Mouse (Mus musculus): ENCODE data around the gene Lsm2. TPM values are rescaled to one million over a fixed set of nuclear protein-coding genes. Genes with fewer than 3 reads are reported as not detected.
"Not testable (repeated sequence)": the region's sequence is repeated elsewhere in the genome, so short reads cannot be mapped to it uniquely, and the experiment has no call there.

Gene Lsm2
- polyA plus RNA-seq, 1 experiment: 133 TPM

DNA sequence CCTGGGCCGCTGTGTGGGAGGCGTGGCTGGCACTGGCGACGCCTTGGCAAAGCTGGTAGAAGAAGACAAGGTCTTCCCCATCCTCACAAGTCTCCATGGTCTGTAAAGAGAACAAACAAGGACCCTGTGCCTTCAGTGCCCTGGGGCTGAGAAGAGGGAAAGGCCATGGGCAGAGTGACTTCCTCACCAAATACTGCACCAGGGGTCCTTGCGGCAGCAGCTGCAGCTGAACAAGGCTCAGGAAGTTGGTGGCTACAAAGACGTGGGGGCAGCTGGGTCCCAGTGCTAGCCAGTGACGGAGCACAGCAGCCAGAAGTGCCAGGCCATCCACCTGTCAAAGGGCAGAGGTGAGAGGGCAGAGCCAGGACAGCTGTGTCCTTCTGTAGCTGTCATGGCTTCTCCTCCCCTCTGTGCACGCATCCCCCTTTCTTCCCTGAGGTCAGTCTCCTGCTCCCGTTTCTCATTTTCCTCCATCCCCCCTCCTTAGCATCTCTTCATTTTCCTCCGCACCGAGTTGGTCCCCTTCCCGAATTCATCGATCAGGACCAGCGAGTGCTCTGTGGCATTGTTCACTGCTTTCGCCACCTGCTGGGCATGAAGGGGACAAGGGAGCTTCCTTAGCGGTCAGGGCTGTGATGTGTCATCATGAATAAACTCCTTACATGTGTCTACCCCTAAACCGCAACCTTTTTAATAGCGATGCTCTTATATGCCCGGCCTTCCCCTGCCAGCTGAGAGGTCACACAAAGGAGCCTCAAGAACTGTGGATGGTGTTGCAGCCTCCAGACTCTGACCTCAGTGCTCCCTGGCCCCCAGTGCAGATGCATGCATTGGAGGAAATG, 48.2 kb downstream of the Lsm2 start:
- no peaks in the 10 kb centered on the region for H3K27me3 ChIP-seq (ENCODE audit: control insufficient read depth, insufficient read depth, insufficient read length)
- no peak overlapping the region for H3ac ChIP-seq (ENCODE audit: control insufficient read depth, insufficient read length, low read depth)
- H3K79me2 ChIP-seq (ENCODE audit: control insufficient read depth, insufficient read depth): no peaks in the 10 kb centered on the region
- H3K79me3 ChIP-seq (ENCODE audit: low read depth): no peaks in the 10 kb centered on the region
- H3K36me3 ChIP-seq (ENCODE audit: control insufficient read depth, insufficient read depth): no peaks in the 10 kb centered on the region
- H3K4me3 ChIP-seq (ENCODE audit: insufficient read depth, poor library complexity, severe bottlenecking): no peak overlapping the region
- no peak for TF ChIP-seq CTCF (IDR thresholded peaks at IDR 0.05; ENCODE audit: control insufficient read depth, insufficient read depth, insufficient read length)
- TF ChIP-seq USF1 (IDR thresholded peaks at IDR 0.05; ENCODE audit: low read depth): no peak
- peak; percentile 48 for TF ChIP-seq MYOD1 (IDR thresholded peaks at IDR 0.05; ENCODE audit: control insufficient read depth, insufficient read length, low read depth)
- TF ChIP-seq MYOG (IDR thresholded peaks at IDR 0.05; ENCODE audit: control insufficient read depth, extremely low read depth, insufficient read length): no peak
- TF ChIP-seq FOSL1 (IDR thresholded peaks at IDR 0.05; ENCODE audit: insufficient read depth, low read length, poor library complexity, severe bottlenecking): peak; percentile 35
- TF ChIP-seq MAX (IDR thresholded peaks at IDR 0.05): peak; percentile 65

GRCm38 (mm10) chr17:35031272-35031671, 49.6 kb downstream of the Lsm2 start:
- Histone ChIP-seq H3K79me2 (ENCODE audit: control insufficient read depth, insufficient read depth) (no peaks in the 10 kb centered on the region), H3K79me3 (ENCODE audit: low read depth) (no peaks in the 10 kb centered on the region), H3K27me3 (ENCODE audit: control insufficient read depth, insufficient read depth, insufficient read length) (no peaks in the 10 kb centered on the region), H3K36me3 (ENCODE audit: control insufficient read depth, insufficient read depth) (no peaks in the 10 kb centered on the region), H3ac (ENCODE audit: control insufficient read depth, insufficient read length, low read depth) (no peak overlapping the region), H3K4me3 (ENCODE audit: insufficient read depth, poor library complexity, severe bottlenecking) (no peak overlapping the region)
- no peak for TF ChIP-seq MAX (IDR thresholded peaks at IDR 0.05)
- TF ChIP-seq MYOD1 (IDR thresholded peaks at IDR 0.05; ENCODE audit: control insufficient read depth, insufficient read length, low read depth): no peak
- no peak for TF ChIP-seq CTCF (IDR thresholded peaks at IDR 0.05; ENCODE audit: control insufficient read depth, insufficient read depth, insufficient read length)
- TF ChIP-seq MYOG (IDR thresholded peaks at IDR 0.05; ENCODE audit: control insufficient read depth, extremely low read depth, insufficient read length): no peak
- no peak for TF ChIP-seq FOSL1 (IDR thresholded peaks at IDR 0.05; ENCODE audit: insufficient read depth, low read length, poor library complexity, severe bottlenecking)
- no peak for TF ChIP-seq CEBPB (IDR thresholded peaks at IDR 0.05; ENCODE audit: low read depth)
- no peak for TF ChIP-seq USF1 (IDR thresholded peaks at IDR 0.05; ENCODE audit: low read depth)

GRCm38 (mm10) chr17:35031880-35032279, 50.2 kb downstream of the Lsm2 start:
- no peaks in the 10 kb centered on the region for H3K36me3 ChIP-seq (ENCODE audit: control insufficient read depth, insufficient read depth)
- no peak overlapping the region for H3ac ChIP-seq (ENCODE audit: control insufficient read depth, insufficient read length, low read depth)
- TF ChIP-seq CEBPB (IDR thresholded peaks at IDR 0.05; ENCODE audit: low read depth) (no peak), FOSL1 (IDR thresholded peaks at IDR 0.05; ENCODE audit: insufficient read depth, low read length, poor library complexity, severe bottlenecking) (no peak), USF1 (IDR thresholded peaks at IDR 0.05; ENCODE audit: low read depth) (no peak), MYOG (IDR thresholded peaks at IDR 0.05; ENCODE audit: control insufficient read depth, extremely low read depth, insufficient read length) (no peak), CTCF (IDR thresholded peaks at IDR 0.05; ENCODE audit: control insufficient read depth, insufficient read depth, insufficient read length) (no peak), MAX (IDR thresholded peaks at IDR 0.05) (no peak), MYOD1 (IDR thresholded peaks at IDR 0.05; ENCODE audit: control insufficient read depth, insufficient read length, low read depth) (no peak)
- no peak overlapping the region for H3K4me3 ChIP-seq (ENCODE audit: insufficient read depth, poor library complexity, severe bottlenecking)
- H3K27me3 ChIP-seq (ENCODE audit: control insufficient read depth, insufficient read depth, insufficient read length): no peaks in the 10 kb centered on the region
- H3K79me3 ChIP-seq (ENCODE audit: low read depth): no peaks in the 10 kb centered on the region
- no peaks in the 10 kb centered on the region for H3K79me2 ChIP-seq (ENCODE audit: control insufficient read depth, insufficient read depth)

- no peak for TF ChIP-seq FOSL1 (IDR thresholded peaks at IDR 0.05; ENCODE audit: insufficient read depth, low read length, poor library complexity, severe bottlenecking)
- no peak for TF ChIP-seq USF1 (IDR thresholded peaks at IDR 0.05; ENCODE audit: low read depth)
- TF ChIP-seq MAX (IDR thresholded peaks at IDR 0.05): no peak
- TF ChIP-seq CTCF (IDR thresholded peaks at IDR 0.05; ENCODE audit: control insufficient read depth, insufficient read depth, insufficient read length): no peak
- TF ChIP-seq CEBPB (IDR thresholded peaks at IDR 0.05; ENCODE audit: low read depth): no peak
- no peak for TF ChIP-seq MYOD1 (IDR thresholded peaks at IDR 0.05; ENCODE audit: control insufficient read depth, insufficient read length, low read depth)
- TF ChIP-seq MYOG (IDR thresholded peaks at IDR 0.05; ENCODE audit: control insufficient read depth, extremely low read depth, insufficient read length): no peak
- no peaks in the 10 kb centered on the region for H3K79me3 ChIP-seq (ENCODE audit: low read depth)
- H3ac ChIP-seq (ENCODE audit: control insufficient read depth, insufficient read length, low read depth): no peak overlapping the region
- no peak overlapping the region for H3K4me3 ChIP-seq (ENCODE audit: insufficient read depth, poor library complexity, severe bottlenecking)
- no peaks in the 10 kb centered on the region for H3K27me3 ChIP-seq (ENCODE audit: control insufficient read depth, insufficient read depth, insufficient read length)
- no peaks in the 10 kb centered on the region for H3K79me2 ChIP-seq (ENCODE audit: control insufficient read depth, insufficient read depth)
- no peaks in the 10 kb centered on the region for H3K36me3 ChIP-seq (ENCODE audit: control insufficient read depth, insufficient read depth)
These were observed 50.7 kb downstream of the Lsm2 start for GRCm38 (mm10) chr17:35032323-35032870.

- H3K79me3 ChIP-seq (ENCODE audit: low read depth); H3K36me3 ChIP-seq (ENCODE audit: control insufficient read depth, insufficient read depth); H3K79me2 ChIP-seq (ENCODE audit: control insufficient read depth, insufficient read depth); H3K4me3 ChIP-seq (ENCODE audit: insufficient read depth, poor library complexity, severe bottlenecking); H3K27me3 ChIP-seq (ENCODE audit: control insufficient read depth, insufficient read depth, insufficient read length); H3ac ChIP-seq (ENCODE audit: control insufficient read depth, insufficient read length, low read depth): not testable (repeated sequence)
- TF ChIP-seq MYOD1 (IDR thresholded peaks at IDR 0.05; ENCODE audit: control insufficient read depth, insufficient read length, low read depth): peak; percentile 54
These were observed 52.0 kb downstream of the Lsm2 start for GRCm38 (mm10) chr17:35033703-35034102.

Measured in C2C12 (cell line).